Mouse (Mus musculus): ENCODE results near the gene Cstf1.

GRCm38 (mm10) chr2:172376551-172376950 is 6.1 kb downstream of the Cstf1 start:
- TF ChIP-seq CTCF (IDR thresholded peaks at IDR 0.05; ENCODE audit: low read depth) = no peak
- no peak for TF ChIP-seq EP300 (optimal IDR thresholded peaks at IDR 0.05)
